Mouse (Mus musculus): Measurements from ENCODE around the gene Chit1. TPM values are rescaled to one million over a fixed set of nuclear protein-coding genes. Genes with fewer than 3 reads are reported as not detected.

Gene Chit1
- total and polyA plus RNA-seq, 3 experiments, result not detected

DNA sequence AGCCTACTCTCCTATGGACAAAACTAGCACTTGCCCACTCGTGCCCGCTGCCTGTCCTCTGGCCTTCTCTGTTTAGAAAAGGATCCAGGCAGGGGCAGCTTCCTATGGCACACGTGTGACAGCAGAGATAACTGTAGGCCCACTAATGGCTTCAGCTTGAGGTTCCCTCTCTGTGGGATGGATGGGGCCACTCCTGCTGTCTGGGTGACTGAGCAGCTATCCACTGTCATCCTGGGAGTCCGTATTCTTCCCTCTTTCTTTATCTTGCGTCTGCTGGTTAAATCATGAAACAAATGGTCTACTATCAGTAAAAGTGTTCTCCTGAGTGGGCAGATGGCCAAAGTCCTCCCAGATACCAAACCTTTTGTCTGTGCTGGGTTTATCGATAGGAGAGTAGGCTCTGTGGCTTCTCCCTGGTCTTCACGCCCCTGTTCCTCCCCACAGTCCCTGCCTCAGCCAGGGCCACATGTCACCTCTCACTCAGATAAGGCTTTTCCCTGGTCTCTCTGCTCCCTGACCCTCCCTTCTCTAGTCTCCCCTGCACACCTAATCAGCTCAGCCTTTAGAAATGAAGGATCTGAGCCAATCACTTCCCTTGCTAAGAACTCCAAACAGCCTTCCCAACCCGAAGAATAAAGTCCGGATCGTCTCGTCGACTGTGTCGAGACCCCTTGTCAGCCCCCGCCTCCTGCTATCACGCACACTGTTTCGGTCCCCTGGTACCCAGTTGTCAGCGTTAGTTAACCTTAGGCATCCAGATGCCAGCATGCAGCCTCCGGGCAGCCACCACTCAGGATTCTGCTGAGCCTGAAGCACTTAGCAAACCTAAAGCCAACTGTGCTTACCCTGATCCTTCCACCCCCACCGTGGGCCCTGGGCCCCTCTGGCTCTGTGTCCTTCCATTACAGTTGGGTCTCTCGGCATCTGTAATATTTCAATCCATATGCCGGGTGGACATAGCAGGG, 41.9 kb downstream of the Chit1 start:
- ATAC-seq (ENCODE audit: extremely low read depth, insufficient number of reproducible peaks, low FRiP score, poor library complexity, severe bottlenecking) (peak; percentile 78), DNase-seq (ENCODE audit: low spot score) (peak; percentile 40)
- H3K4me3 ChIP-seq (ENCODE audit: low read depth, low read length), result no peak overlapping the region; the same call in 1 of the 2 replicates
- peaks cover 47% of the 10 kb centered on the region for H3K4me1 ChIP-seq (ENCODE audit: insufficient read depth, low read depth, low read length)
- H3K9me3 ChIP-seq (replicated peaks), result 0 out of 2 replicates have a peak, but pooled peaks cover 2% of the 10 kb centered on the region
- peaks cover 22% of the 10 kb centered on the region for H3K27me3 ChIP-seq (ENCODE audit: insufficient read depth, low read length)
- H3K36me3 ChIP-seq (replicated peaks), result no peaks in the 10 kb centered on the region
- TF ChIP-seq CTCF (IDR thresholded peaks at IDR 0.05; ENCODE audit: low read depth, low read length) (no peak), TAL1 (conservative IDR thresholded peaks at IDR 0.05; ENCODE audit: low read depth, low read length) (peak; percentile 72), GATA2 (IDR thresholded peaks at IDR 0.05; ENCODE audit: borderline replicate concordance, low read depth, low read length) (no peak)

DNA sequence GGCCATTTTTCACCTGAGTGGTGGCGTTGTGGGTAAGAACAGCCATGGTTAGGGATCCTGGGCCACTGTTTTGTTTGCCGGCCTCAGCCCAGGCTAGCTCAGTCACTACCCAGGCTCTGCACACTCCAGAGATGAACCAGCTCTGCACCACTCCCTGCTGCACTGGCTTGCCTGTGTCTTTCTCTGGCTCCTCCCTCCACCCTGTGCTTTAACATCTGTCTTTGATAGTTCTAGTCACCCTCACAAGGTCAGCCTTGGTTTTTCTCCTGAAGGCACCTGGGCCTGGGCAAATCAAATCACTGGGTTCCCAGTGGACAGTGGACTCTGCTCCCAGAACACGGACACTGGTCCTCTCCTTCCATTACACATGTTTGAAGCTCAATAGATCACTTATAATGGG, 43.1 kb downstream of the Chit1 start:
- Histone ChIP-seq H3K27me3 (ENCODE audit: insufficient read depth, low read length) (peaks cover 15% of the 10 kb centered on the region), H3K4me3 (ENCODE audit: low read depth, low read length) (no peak overlapping the region), H3K9me3 (replicated peaks) (0 out of 2 replicates have a peak, but pooled peaks cover 2% of the 10 kb centered on the region), H3K36me3 (replicated peaks) (no peaks in the 10 kb centered on the region), H3K4me1 (ENCODE audit: insufficient read depth, low read depth, low read length) (peaks cover 47% of the 10 kb centered on the region)
- ATAC-seq (ENCODE audit: extremely low read depth, insufficient number of reproducible peaks, low FRiP score, poor library complexity, severe bottlenecking) (no peak), DNase-seq (ENCODE audit: low spot score) (no peak)
- TF ChIP-seq POLR2AphosphoS5 (IDR thresholded peaks at IDR 0.05; ENCODE audit: insufficient replicate concordance, low read depth, low read length), result no peak
- no peak for TF ChIP-seq GATA1 (IDR thresholded peaks at IDR 0.05; ENCODE audit: borderline replicate concordance, low read length)
- TF ChIP-seq GATA2 (IDR thresholded peaks at IDR 0.05; ENCODE audit: borderline replicate concordance, low read depth, low read length), result no peak
- no peak for TF ChIP-seq TAL1 (conservative IDR thresholded peaks at IDR 0.05; ENCODE audit: low read depth, low read length)
- TF ChIP-seq CTCF (IDR thresholded peaks at IDR 0.05; ENCODE audit: low read depth, low read length), result no peak

DNA sequence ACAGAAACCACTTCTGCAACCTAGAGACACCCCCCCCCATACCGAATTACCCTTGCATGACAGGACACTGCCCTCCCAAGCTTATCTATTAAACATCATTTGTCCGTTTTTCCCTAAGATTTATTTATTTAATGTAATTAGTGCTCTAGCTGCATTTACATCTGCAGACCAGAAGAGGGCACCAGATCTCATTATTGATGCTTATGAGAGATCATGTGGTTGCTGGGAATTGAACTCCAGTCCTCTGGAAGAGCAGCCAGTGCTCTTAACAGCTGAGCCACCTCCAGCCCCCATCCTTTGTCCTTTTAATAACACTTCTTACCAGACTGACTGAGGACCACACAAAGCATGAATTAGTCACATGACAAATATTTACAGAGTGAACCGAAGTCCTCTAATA, 43.6 kb downstream of the Chit1 start:
- TF ChIP-seq CTCF (IDR thresholded peaks at IDR 0.05; ENCODE audit: low read depth, low read length), result peak; percentile 36; the same call in 1 of the 2 replicates
- TF ChIP-seq TAL1 (conservative IDR thresholded peaks at IDR 0.05; ENCODE audit: low read depth, low read length), result no peak
- 0 out of 2 replicates have a peak, but pooled peaks cover 2% of the 10 kb centered on the region for H3K9me3 ChIP-seq (replicated peaks)
- peaks cover 47% of the 10 kb centered on the region for H3K4me1 ChIP-seq (ENCODE audit: insufficient read depth, low read depth, low read length)
- DNase-seq (ENCODE audit: low spot score) (no peak), ATAC-seq (ENCODE audit: extremely low read depth, insufficient number of reproducible peaks, low FRiP score, poor library complexity, severe bottlenecking) (no peak)
- no peak overlapping the region for H3K4me3 ChIP-seq (ENCODE audit: low read depth, low read length)
- H3K27me3 ChIP-seq (ENCODE audit: insufficient read depth, low read length), result peaks cover 14% of the 10 kb centered on the region
- no peaks in the 10 kb centered on the region for H3K36me3 ChIP-seq (replicated peaks)

DNA sequence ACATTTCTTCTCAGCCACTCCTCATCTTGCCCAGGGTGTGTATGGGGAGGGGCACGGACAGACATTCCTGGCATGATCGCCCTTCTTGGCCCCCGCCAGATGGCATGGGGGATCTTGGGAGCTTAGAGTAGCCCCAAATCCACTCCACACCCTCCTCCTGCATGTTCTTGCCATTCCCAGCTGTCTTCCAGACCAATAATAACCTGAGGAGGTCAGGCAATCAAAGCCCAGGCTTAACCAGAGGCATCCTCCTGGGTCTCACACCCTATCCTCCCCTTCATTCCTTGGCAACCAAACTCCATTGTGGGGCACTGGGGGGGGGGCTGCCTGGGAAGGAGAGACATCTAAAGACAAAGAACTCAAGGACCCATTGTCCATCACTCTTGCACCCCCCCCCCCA, 49.4 kb downstream of the Chit1 start:
- Histone ChIP-seq H3K4me1 (ENCODE audit: insufficient read depth, low read depth, low read length) (peaks cover 5% of the 10 kb centered on the region), H3K27me3 (ENCODE audit: insufficient read depth, low read length) (peaks cover 27% of the 10 kb centered on the region), H3K36me3 (replicated peaks) (no peaks in the 10 kb centered on the region), H3K9me3 (replicated peaks) (no peaks in the 10 kb centered on the region), H3K4me3 (ENCODE audit: low read depth, low read length) (no peak overlapping the region)
- DNase-seq (ENCODE audit: low spot score), result no peak
- ATAC-seq (ENCODE audit: extremely low read depth, insufficient number of reproducible peaks, low FRiP score, poor library complexity, severe bottlenecking), result no peak
- TF ChIP-seq TAL1 (conservative IDR thresholded peaks at IDR 0.05; ENCODE audit: low read depth, low read length) (no peak), CTCF (IDR thresholded peaks at IDR 0.05; ENCODE audit: low read depth, low read length) (no peak), POLR2AphosphoS5 (IDR thresholded peaks at IDR 0.05; ENCODE audit: insufficient replicate concordance, low read depth, low read length) (no peak), GATA1 (IDR thresholded peaks at IDR 0.05; ENCODE audit: borderline replicate concordance, low read length) (no peak), GATA2 (IDR thresholded peaks at IDR 0.05; ENCODE audit: borderline replicate concordance, low read depth, low read length) (no peak)

DNA sequence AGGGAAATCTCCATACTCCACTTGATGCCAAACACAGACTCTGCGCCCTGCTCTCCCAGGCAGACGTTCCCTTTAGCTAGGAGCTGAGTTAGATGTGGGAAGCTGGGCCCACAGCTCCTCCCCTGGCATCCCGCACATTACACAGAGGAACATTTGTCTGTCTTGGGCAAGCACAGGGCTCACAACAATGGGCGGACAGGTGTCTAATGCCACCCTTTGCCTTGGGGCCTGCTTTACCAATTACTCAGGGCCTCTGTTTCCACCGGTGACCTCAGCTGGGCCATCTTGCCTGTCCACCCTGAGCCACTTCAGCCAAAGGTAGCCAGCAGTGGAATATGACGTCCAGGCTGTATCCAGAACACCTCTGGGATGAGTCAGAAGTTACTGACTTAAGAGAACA, 50.4 kb downstream of the Chit1 start:
- no peak overlapping the region for H3K4me3 ChIP-seq (ENCODE audit: low read depth, low read length)
- H3K27me3 ChIP-seq (ENCODE audit: insufficient read depth, low read length), result peaks cover 28% of the 10 kb centered on the region
- ATAC-seq (ENCODE audit: extremely low read depth, insufficient number of reproducible peaks, low FRiP score, poor library complexity, severe bottlenecking) (no peak), DNase-seq (ENCODE audit: low spot score) (no peak)
- H3K9me3 ChIP-seq (replicated peaks), result no peaks in the 10 kb centered on the region
- no peaks in the 10 kb centered on the region for H3K4me1 ChIP-seq (ENCODE audit: insufficient read depth, low read depth, low read length)
- TF ChIP-seq GATA2 (IDR thresholded peaks at IDR 0.05; ENCODE audit: borderline replicate concordance, low read depth, low read length), result no peak
- TF ChIP-seq GATA1 (IDR thresholded peaks at IDR 0.05; ENCODE audit: borderline replicate concordance, low read length), result no peak
- TF ChIP-seq POLR2AphosphoS5 (IDR thresholded peaks at IDR 0.05; ENCODE audit: insufficient replicate concordance, low read depth, low read length), result no peak
- no peak for TF ChIP-seq CTCF (IDR thresholded peaks at IDR 0.05; ENCODE audit: low read depth, low read length)
- TF ChIP-seq TAL1 (conservative IDR thresholded peaks at IDR 0.05; ENCODE audit: low read depth, low read length), result no peak
- no peaks in the 10 kb centered on the region for H3K36me3 ChIP-seq (replicated peaks)

DNA sequence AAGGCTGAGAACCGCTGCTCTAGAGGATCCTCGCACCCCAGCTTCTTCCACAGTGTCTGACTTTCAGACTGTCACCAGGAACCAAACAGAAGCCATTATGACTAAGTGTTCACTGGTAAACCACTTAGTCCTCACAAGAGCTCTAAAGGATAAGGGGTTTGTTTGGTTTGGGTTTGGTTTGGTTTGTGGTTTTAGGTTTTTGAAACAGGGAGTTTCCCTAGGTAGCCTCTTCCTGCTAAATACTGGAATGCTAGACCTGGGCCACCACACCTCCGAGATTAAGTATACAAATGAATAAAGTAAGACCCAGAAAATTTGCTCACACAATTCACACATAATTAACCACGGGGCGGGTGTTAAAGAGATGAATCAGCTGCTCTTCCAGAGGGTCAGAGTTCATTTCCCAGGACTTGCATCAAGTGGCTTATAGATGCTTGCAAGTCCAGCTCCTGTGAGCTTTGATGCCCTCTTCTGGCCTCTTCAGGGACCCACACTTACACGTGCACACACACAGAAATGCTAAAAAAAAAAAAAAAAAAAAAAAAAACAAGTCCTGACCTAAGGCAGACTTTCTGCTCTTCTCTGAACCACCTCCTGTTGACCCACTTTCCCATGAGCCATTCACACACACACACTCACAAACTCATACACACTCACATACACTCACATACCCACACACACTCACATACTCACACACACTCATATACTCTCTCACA, 51.6 kb downstream of the Chit1 start:
- Histone ChIP-seq H3K4me1 (ENCODE audit: insufficient read depth, low read depth, low read length) (no peaks in the 10 kb centered on the region), H3K27me3 (ENCODE audit: insufficient read depth, low read length) (peaks cover 36% of the 10 kb centered on the region), H3K9me3 (replicated peaks) (no peaks in the 10 kb centered on the region), H3K36me3 (replicated peaks) (no peaks in the 10 kb centered on the region), H3K4me3 (ENCODE audit: low read depth, low read length) (no peak overlapping the region)
- ATAC-seq (ENCODE audit: extremely low read depth, insufficient number of reproducible peaks, low FRiP score, poor library complexity, severe bottlenecking) (no peak), DNase-seq (ENCODE audit: low spot score) (no peak)
- TF ChIP-seq POLR2AphosphoS5 (IDR thresholded peaks at IDR 0.05; ENCODE audit: insufficient replicate concordance, low read depth, low read length), result no peak
- TF ChIP-seq TAL1 (conservative IDR thresholded peaks at IDR 0.05; ENCODE audit: low read depth, low read length), result no peak

Data from G1E (cell line).